Mouse (Mus musculus) limb, embryonic 14.5 days (tissue): ENCODE data around the gene Ccdc151. TPM values are rescaled to one million over a fixed set of nuclear protein-coding genes. Genes with fewer than 3 reads are reported as not detected.
A peak's percentile ranks its signal among the peaks of the same experiment; 100 is the strongest.

Source experiments
- ATAC-seq: fragments of 200-750 bp; cut with Nextera tagmentation; 2 replicates; pipeline ENCODE4 v1.8.0; 2017; ENCODE audit warnings: low read depth, moderate number of reproducible peaks, moderate TSS enrichment; ENCODE audit not compliant: low FRiP score
- DNase-seq: peaks from one replicate; pipeline ENCODE4 v3.0.0-alpha.2; 2015; ENCODE audit warnings: low spot score
- H3K27ac ChIP-seq: fragments of 300-500 bp; sonication (generic); replicated peaks from 2 replicates; pipeline ENCODE4 v1.5.1; 2014; ENCODE audit warnings: low read depth, mild to moderate bottlenecking, low read length, moderate library complexity, mixed read lengths
- H3K27me3 ChIP-seq: fragments of 300-500 bp; sonication (generic); 2 replicates; pipeline ENCODE4 v1.6.1; 2014; ENCODE audit warnings: low read length, mixed read lengths; ENCODE audit not compliant: control insufficient read depth, insufficient read depth
- H3K36me3 ChIP-seq: fragments of 300-500 bp; sonication (generic); 2 replicates; pipeline ENCODE4 v1.6.1; 2014; ENCODE audit warnings: mild to moderate bottlenecking, low read length, moderate library complexity, mixed read lengths; ENCODE audit not compliant: control insufficient read depth, insufficient read depth
- H3K4me1 ChIP-seq: fragments of 300-500 bp; sonication (generic); 2 replicates; pipeline ENCODE4 v1.6.1; 2014; ENCODE audit warnings: antibody characterized with exemption, low read length, mixed read lengths; ENCODE audit not compliant: control insufficient read depth, insufficient read depth
- H3K4me2 ChIP-seq: fragments of 300-500 bp; sonication (generic); replicated peaks from 2 replicates; pipeline ENCODE4 v1.6.1; 2014; ENCODE audit warnings: low read depth, mild to moderate bottlenecking, low read length, moderate library complexity; ENCODE audit not compliant: severe bottlenecking
- H3K4me3 ChIP-seq: fragments of 300-500 bp; sonication (generic); replicated peaks from 2 replicates; pipeline ENCODE4 v1.5.1; 2014; ENCODE audit warnings: low read length
- H3K9ac ChIP-seq: fragments of 300-500 bp; sonication (generic); 2 replicates; pipeline ENCODE4 v1.6.1; 2014; ENCODE audit warnings: mild to moderate bottlenecking, low read depth, low read length, moderate library complexity; ENCODE audit not compliant: severe bottlenecking
- H3K9me3 ChIP-seq: fragments of 300-500 bp; sonication (generic); 2 replicates; pipeline ENCODE4 v1.6.1; 2016; ENCODE audit warnings: low read length; ENCODE audit not compliant: control insufficient read depth
- POLR2A ChIP-seq: fragments of 200-500 bp; IDR thresholded peaks from 2 replicates; pipeline ENCODE4 v1.8.0; 2012; ENCODE audit warnings: inconsistent platforms, mild to moderate bottlenecking, moderate library complexity, borderline replicate concordance; ENCODE audit not compliant: insufficient read depth, insufficient read length; ENCODE audit errors: extremely low read depth
- WGBS: fragments of 180-500 bp; shearing (Covaris S2); extraction: QIAGEN DNeasy Blood & Tissue Kit; methylation state at CpG from one replicate; pipeline ENCODE4 v1.1.7; 2014; 5-methylcytosine and 5-hydroxymethylcytosine counted together
- polyA plus RNA-seq, 2 experiments: library from polyadenylated mRNA; depleted of rRNA in 1 of 2; stranded (reverse) in 1 of 2; unstranded in 1 of 2; fragments of >200 nt; fragmentation: Nextera tagmentation in 1 of 2; extraction: Ambion mirVana in 1 of 2; gene quantifications; 2 replicates each; pipeline versions ENCODE4 v1.2.1 to v1.2.3; 2012 to 2014

The Ccdc151 gene
- polyA plus RNA-seq (2012; rRNA removed), result 1.2 and 1.3 TPM in 2 replicates
- polyA plus RNA-seq (2014; fragmentation: Nextera tagmentation; extraction: Ambion mirVana), result 0.37 and 1.2 TPM in 2 replicates

- 6% methylated on average over 57 of the region's 57 CpGs for WGBS
- peaks cover 17% of the 10 kb centered on the region for H3K4me1 ChIP-seq
- peak; percentile 99 for ATAC-seq
Measured at GRCm38 (mm10) chr9:22002194-22003162, at the start of gene Ccdc151, which contains the start of gene Prkcsh. TSS of gene Ccdc151 (minus strand) at chr9:22002634. TSS of gene Prkcsh (plus strand) at chr9:22002806.

GRCm38 (mm10) chr9:22051958-22052254 lies 49.5 kb upstream of the Ccdc151 start, which contains the start of gene Elavl3:
TSS of gene Elavl3 (minus strand) at chr9:22052023.
- H3K9ac ChIP-seq, result no peak within 1 kb of the TSS
- no peaks in the 10 kb centered on the region for H3K9me3 ChIP-seq
- ATAC-seq (no peak), DNase-seq (no peak)
- no peak for TF ChIP-seq POLR2A
- 0 out of 2 replicates have a peak, but pooled peaks cover under 1% of the 10 kb centered on the region for H3K36me3 ChIP-seq
- peak within 1 kb of the TSS; percentile 53 for H3K4me2 ChIP-seq
- H3K4me1 ChIP-seq, result peaks cover 13% of the 10 kb centered on the region
- H3K4me3 ChIP-seq, result peak within 1 kb of the TSS; percentile 31
- H3K27me3 ChIP-seq, result peaks cover 70% of the 10 kb centered on the region
- WGBS, result under 1% methylated on average over 20 of the region's 28 CpGs
- no peak within 1 kb of the TSS for H3K27ac ChIP-seq

More at GRCm38 (mm10) chr9:22002194-22003162, at the start of gene Ccdc151, which contains the start of gene Prkcsh:
- Histone ChIP-seq H3K27me3 (no peaks in the 10 kb centered on the region), H3K4me3 (peak within 1 kb of the TSS; percentile 61), H3K36me3 (peaks cover 33% of the 10 kb centered on the region), H3K4me2 (peak within 1 kb of the TSS; percentile 79), H3K9ac (peak within 1 kb of the TSS; percentile 59), H3K27ac (peak within 1 kb of the TSS; percentile 29; the same call in 1 of the 2 replicates), H3K9me3 (no peaks in the 10 kb centered on the region)
- DNase-seq, result peak; percentile 100
- peak; percentile 52; the same call in 1 of the 2 replicates for TF ChIP-seq POLR2A

- no peak overlapping the region for H3K9ac ChIP-seq
- no peaks in the 10 kb centered on the region for H3K9me3 ChIP-seq
- DNase-seq (no peak), ATAC-seq (no peak)
- WGBS, result 2% methylated on average over 52 of the region's 67 CpGs
- no peak overlapping the region for H3K27ac ChIP-seq
- H3K36me3 ChIP-seq, result no peaks in the 10 kb centered on the region
- H3K27me3 ChIP-seq, result peaks cover 70% of the 10 kb centered on the region
- H3K4me3 ChIP-seq, result peak overlapping the region; percentile 31
- no peak for TF ChIP-seq POLR2A
- H3K4me2 ChIP-seq, result peak overlapping the region; percentile 53
- H3K4me1 ChIP-seq, result peaks cover 13% of the 10 kb centered on the region
Measured at GRCm38 (mm10) chr9:22051161-22051957, 48.9 kb upstream of the Ccdc151 start.

- 1% methylated on average over 36 of the region's 43 CpGs for whole genome bisulfite sequencing
- H3K4me3 ChIP-seq, result peak overlapping the region; percentile 31
- H3K4me2 ChIP-seq, result peak overlapping the region; percentile 53
- DNase-seq (no peak), ATAC-seq (no peak)
- H3K9ac ChIP-seq, result no peak overlapping the region
- no peaks in the 10 kb centered on the region for H3K9me3 ChIP-seq
- TF ChIP-seq POLR2A, result no peak
- peaks cover 13% of the 10 kb centered on the region for H3K4me1 ChIP-seq
- peaks cover 61% of the 10 kb centered on the region for H3K27me3 ChIP-seq
- H3K36me3 ChIP-seq, result no peaks in the 10 kb centered on the region
- no peak overlapping the region for H3K27ac ChIP-seq
Measured at GRCm38 (mm10) chr9:22050351-22050889, 48.0 kb upstream of the Ccdc151 start.
